Mouse (Mus musculus): ENCODE data around the gene 5330417C22Rik.

DNA sequence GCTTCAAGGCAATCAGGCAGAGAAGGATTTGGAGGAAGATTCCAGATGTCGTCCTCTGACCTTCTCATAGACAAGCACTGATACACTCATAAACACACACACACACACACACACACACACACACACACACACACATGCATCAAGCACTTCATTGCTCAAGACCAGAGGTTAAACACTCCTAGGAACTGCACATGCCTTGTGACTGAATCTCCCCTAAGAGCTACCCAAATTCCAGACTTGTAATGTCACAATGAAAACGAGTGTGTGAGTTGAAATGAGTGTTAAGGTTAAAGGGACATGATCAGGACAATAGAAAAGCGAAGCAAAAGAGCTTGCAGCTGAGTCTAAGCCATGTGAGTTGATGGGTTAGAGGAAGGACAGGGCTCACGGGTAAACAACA, 18.1 kb downstream of the 5330417C22Rik start:
- TF ChIP-seq CTCF (IDR thresholded peaks at IDR 0.05) (no peak), POLR2A (IDR thresholded peaks at IDR 0.05; ENCODE audit: insufficient read depth, low read depth, low read length) (no peak)
